Mouse (Mus musculus) thymus, adult 2 months (tissue): ENCODE measurements around the gene March4. TPM values are rescaled to one million over a fixed set of nuclear protein-coding genes. Genes with fewer than 3 reads are reported as not detected.

ENCODE experiments used
- DNase-seq: peaks from one replicate; pipeline ENCODE4 v3.0.0; 2021
- H3K27ac ChIP-seq: fragments of 200-500 bp; 2 replicates; pipeline ENCODE4 v1.5.1; 2012; ENCODE audit warnings: low read length, control low read depth; ENCODE audit not compliant: control insufficient read depth, insufficient read depth
- H3K27me3 ChIP-seq: fragments of 200-500 bp; 2 replicates; pipeline ENCODE4 v1.6.1; 2012; ENCODE audit warnings: mild to moderate bottlenecking, low read length, moderate library complexity, mixed read lengths; ENCODE audit not compliant: control insufficient read depth, insufficient read depth
- H3K36me3 ChIP-seq: fragments of 200-500 bp; 2 replicates; pipeline ENCODE4 v1.6.1; 2012; ENCODE audit warnings: mild to moderate bottlenecking, low read length, moderate library complexity; ENCODE audit not compliant: control insufficient read depth, insufficient read depth
- H3K4me1 ChIP-seq: fragments of 200-500 bp; replicated peaks from 2 replicates; pipeline ENCODE4 v1.6.1; 2012; ENCODE audit warnings: low read length; ENCODE audit not compliant: control insufficient read depth, insufficient read depth
- H3K4me3 ChIP-seq: fragments of 200-500 bp; 2 replicates; pipeline ENCODE4 v1.5.1; 2012; ENCODE audit warnings: mild to moderate bottlenecking, low read length, control low read depth, moderate library complexity; ENCODE audit not compliant: control insufficient read depth, insufficient read depth
- CTCF ChIP-seq: fragments of 200-500 bp; IDR thresholded peaks from 2 replicates; pipeline ENCODE4 v1.5.1; 2012; ENCODE audit warnings: mild to moderate bottlenecking, control low read depth, low read length, moderate library complexity, borderline replicate concordance; ENCODE audit not compliant: control insufficient read depth, poor library complexity, insufficient read depth; ENCODE audit errors: extremely low read depth
- POLR2A ChIP-seq: fragments of 200-500 bp; IDR thresholded peaks from 2 replicates; pipeline ENCODE4 v1.6.1; 2012; ENCODE audit warnings: mild to moderate bottlenecking, low read length, control low read depth, moderate library complexity; ENCODE audit not compliant: control insufficient read depth, poor library complexity, insufficient read depth; ENCODE audit errors: extremely low read depth
- WGBS: fragments of 180-500 bp; shearing (Covaris S2); methylation state at CpG from one replicate; pipeline ENCODE4 v1.1.7; 2018; 5-methylcytosine and 5-hydroxymethylcytosine counted together
- polyA plus RNA-seq: library from polyadenylated mRNA; depleted of rRNA; stranded (reverse); fragments of >200 nt; gene quantifications from 2 replicates; pipeline ENCODE4 v1.2.3, GENCODE M21; 2012

March4 gene
- polyA plus RNA-seq, 1 experiment: not detected

- no peaks in the 10 kb centered on the region for H3K36me3 ChIP-seq
- no peak overlapping the region for H3K27ac ChIP-seq
- TF ChIP-seq POLR2A (no peak), CTCF (no peak)
- DNase-seq: no peak
- no peak overlapping the region for H3K4me3 ChIP-seq
- H3K4me1 ChIP-seq: no peaks in the 10 kb centered on the region
- WGBS: 89% methylated on average over 14 of the region's 14 CpGs
- no peaks in the 10 kb centered on the region for H3K27me3 ChIP-seq
These were observed 130.1 kb downstream of the March4 start for GRCm38 (mm10) chr1:72406505-72407079.

- no peak overlapping the region for H3K27ac ChIP-seq
- TF ChIP-seq POLR2A (no peak), CTCF (no peak)
- no peaks in the 10 kb centered on the region for H3K4me1 ChIP-seq
- no peaks in the 10 kb centered on the region for H3K36me3 ChIP-seq
- no peaks in the 10 kb centered on the region for H3K27me3 ChIP-seq
- 80% methylated on average over 8 of the region's 8 CpGs for WGBS
- no peak overlapping the region for H3K4me3 ChIP-seq
- DNase-seq: no peak
These were observed 135.2 kb downstream of the March4 start for GRCm38 (mm10) chr1:72401331-72402069.

- Histone ChIP-seq H3K27ac (no peak overlapping the region), H3K36me3 (peaks cover 2% of the 10 kb centered on the region), H3K4me3 (no peak overlapping the region), H3K27me3 (no peaks in the 10 kb centered on the region), H3K4me1 (no peaks in the 10 kb centered on the region)
- DNase-seq: no peak
- TF ChIP-seq POLR2A (no peak), CTCF (no peak)
- WGBS: 90% methylated on average over 9 of the region's 9 CpGs
These were observed 136.1 kb downstream of the March4 start for GRCm38 (mm10) chr1:72400616-72401015.

- 91% methylated on average over 8 of the region's 8 CpGs for WGBS
- H3K4me1 ChIP-seq: no peaks in the 10 kb centered on the region
- TF ChIP-seq POLR2A (no peak), CTCF (no peak)
- no peaks in the 10 kb centered on the region for H3K27me3 ChIP-seq
- H3K4me3 ChIP-seq: no peak overlapping the region
- H3K27ac ChIP-seq: no peak overlapping the region
- no peak for DNase-seq
- H3K36me3 ChIP-seq: peaks cover 5% of the 10 kb centered on the region
These were observed 136.9 kb downstream of the March4 start for GRCm38 (mm10) chr1:72399720-72400401.

GRCm38 (mm10) chr1:72390420-72390819 lies 146.3 kb downstream of the March4 start:
- TF ChIP-seq CTCF (no peak), POLR2A (no peak)
- Histone ChIP-seq H3K36me3 (peaks cover under 1% of the 10 kb centered on the region), H3K4me3 (no peak overlapping the region), H3K27ac (no peak overlapping the region), H3K4me1 (no peaks in the 10 kb centered on the region), H3K27me3 (no peaks in the 10 kb centered on the region)
- DNase-seq: no peak
- 94% methylated on average over 4 of the region's 4 CpGs for WGBS

GRCm38 (mm10) chr1:72383651-72384050 lies 153.1 kb downstream of the March4 start:
- H3K4me1 ChIP-seq: no peaks in the 10 kb centered on the region
- WGBS: 94% methylated on average over 5 of the region's 5 CpGs
- H3K27ac ChIP-seq: no peak overlapping the region
- no peak overlapping the region for H3K4me3 ChIP-seq
- TF ChIP-seq CTCF: no peak
- no peak for TF ChIP-seq POLR2A
- no peaks in the 10 kb centered on the region for H3K36me3 ChIP-seq
- no peak for DNase-seq
- no peaks in the 10 kb centered on the region for H3K27me3 ChIP-seq

- no peak for DNase-seq
- no peaks in the 10 kb centered on the region for H3K36me3 ChIP-seq
- 97% methylated on average over 7 of the region's 7 CpGs for WGBS
- H3K27me3 ChIP-seq: no peaks in the 10 kb centered on the region
- H3K4me1 ChIP-seq: no peaks in the 10 kb centered on the region
- TF ChIP-seq CTCF (no peak), POLR2A (no peak)
- no peak overlapping the region for H3K27ac ChIP-seq
- no peak overlapping the region for H3K4me3 ChIP-seq
These were observed 153.7 kb downstream of the March4 start for GRCm38 (mm10) chr1:72383056-72383455.
